Mouse (Mus musculus) small intestine, adult 2 months (tissue): ENCODE data around the gene Prrt3.

Experiments
- CTCF ChIP-seq: fragments of 200-500 bp; IDR thresholded peaks from 2 replicates; pipeline ENCODE4 v1.5.1; 2012; ENCODE audit warnings: low read depth, mild to moderate bottlenecking, control low read depth, inconsistent platforms, low read length, moderate library complexity, mixed read lengths; ENCODE audit not compliant: insufficient replicate concordance, insufficient read length; ENCODE audit errors: extremely low read depth
- POLR2A ChIP-seq: fragments of 200-500 bp; IDR thresholded peaks from 2 replicates; pipeline ENCODE4 v1.6.1; 2012; ENCODE audit warnings: low read depth, mild to moderate bottlenecking, control low read depth, inconsistent platforms, low read length, moderate library complexity

GRCm38 (mm10) chr6:113451839-113452238 lies 49.9 kb downstream of the Prrt3 start:
- TF ChIP-seq POLR2A (no peak), CTCF (no peak)
